Mouse (Mus musculus) embryonic fibroblast, embryonic 13.5 days (primary cell): ENCODE data around the gene Car5a. TPM values are rescaled to one million over a fixed set of nuclear protein-coding genes. Genes with fewer than 3 reads are reported as not detected.
A peak's percentile ranks its signal among the peaks of the same experiment; 100 is the strongest.

Source experiments
- H3K27ac ChIP-seq: 2 replicates; pipeline ENCODE4 v1.5.1; 2012; ENCODE audit warnings: low read length, control low read depth, inconsistent platforms; ENCODE audit not compliant: insufficient read depth
- H3K4me1 ChIP-seq: 2 replicates; pipeline ENCODE4 v1.6.1; 2011; ENCODE audit warnings: low read length; ENCODE audit not compliant: control insufficient read depth, insufficient read depth
- H3K4me3 ChIP-seq: 2 replicates; pipeline ENCODE4 v1.5.1; 2011; ENCODE audit warnings: mild to moderate bottlenecking, control low read depth, low read length; ENCODE audit not compliant: insufficient read depth
- CTCF ChIP-seq: IDR thresholded peaks from 2 replicates; pipeline ENCODE4 v1.5.1; 2011; ENCODE audit warnings: mild to moderate bottlenecking, control low read depth, low read length, moderate library complexity, borderline replicate concordance; ENCODE audit not compliant: insufficient read depth
- POLR2A ChIP-seq: IDR thresholded peaks from 2 replicates; pipeline ENCODE4 v1.6.1; 2011; ENCODE audit warnings: low read depth, mild to moderate bottlenecking, control low read depth, low read length, moderate library complexity
- polyA plus RNA-seq: library from polyadenylated mRNA; stranded (reverse); fragments of >200 nt; gene quantifications from 2 replicates; pipeline ENCODE4 v1.2.4, GENCODE M21; 2011; ENCODE audit warnings: low read depth; ENCODE audit not compliant: missing spikeins, insufficient read length

The Car5a gene
- polyA plus RNA-seq, 1 experiment = 3.5 TPM

DNA sequence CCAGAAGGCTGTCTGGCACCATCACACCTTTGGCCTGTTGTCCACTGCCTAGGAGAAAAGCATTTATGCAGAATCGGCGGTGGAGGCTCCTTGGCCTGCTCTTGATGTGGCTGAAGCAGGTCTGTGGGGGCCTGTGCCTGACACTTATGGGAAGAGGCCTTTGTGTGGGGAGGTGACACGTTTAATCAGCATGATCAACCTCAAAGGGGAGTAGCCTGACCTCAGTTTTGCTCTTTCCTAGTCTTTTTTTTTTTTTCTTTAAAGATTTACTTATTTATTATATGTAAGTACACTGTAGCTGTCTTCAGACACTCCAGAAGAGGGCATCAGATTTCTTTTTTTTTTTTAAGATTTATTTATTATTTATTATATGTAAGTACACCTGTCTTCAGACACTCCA lies 18.2 kb upstream of the Car5a start:
- Histone ChIP-seq H3K4me1 (no peaks in the 10 kb centered on the region), H3K4me3 (no peak overlapping the region), H3K27ac (no peak overlapping the region)
- TF ChIP-seq CTCF (no peak), POLR2A (no peak)

DNA sequence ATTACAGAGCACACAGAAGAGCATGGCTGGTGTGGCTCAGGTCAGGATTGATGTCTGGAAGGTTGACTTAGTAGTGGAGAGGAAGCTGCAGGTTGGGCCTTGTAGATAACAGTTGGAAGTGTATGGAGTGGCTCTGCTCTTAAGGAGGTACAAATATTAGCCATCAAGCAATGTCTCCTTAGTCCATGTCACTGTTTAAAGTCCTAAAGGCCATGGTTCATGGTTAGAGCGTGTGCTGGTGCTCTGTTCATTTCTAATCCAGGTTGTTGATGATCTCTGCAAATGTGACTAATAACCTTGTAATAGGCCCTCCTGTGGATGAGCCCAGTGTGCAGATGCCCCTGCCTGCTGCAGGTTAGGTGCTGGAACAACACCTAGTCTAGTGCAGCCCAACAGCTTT lies 13.7 kb upstream of the Car5a start:
- H3K4me3 ChIP-seq = no peak overlapping the region

DNA sequence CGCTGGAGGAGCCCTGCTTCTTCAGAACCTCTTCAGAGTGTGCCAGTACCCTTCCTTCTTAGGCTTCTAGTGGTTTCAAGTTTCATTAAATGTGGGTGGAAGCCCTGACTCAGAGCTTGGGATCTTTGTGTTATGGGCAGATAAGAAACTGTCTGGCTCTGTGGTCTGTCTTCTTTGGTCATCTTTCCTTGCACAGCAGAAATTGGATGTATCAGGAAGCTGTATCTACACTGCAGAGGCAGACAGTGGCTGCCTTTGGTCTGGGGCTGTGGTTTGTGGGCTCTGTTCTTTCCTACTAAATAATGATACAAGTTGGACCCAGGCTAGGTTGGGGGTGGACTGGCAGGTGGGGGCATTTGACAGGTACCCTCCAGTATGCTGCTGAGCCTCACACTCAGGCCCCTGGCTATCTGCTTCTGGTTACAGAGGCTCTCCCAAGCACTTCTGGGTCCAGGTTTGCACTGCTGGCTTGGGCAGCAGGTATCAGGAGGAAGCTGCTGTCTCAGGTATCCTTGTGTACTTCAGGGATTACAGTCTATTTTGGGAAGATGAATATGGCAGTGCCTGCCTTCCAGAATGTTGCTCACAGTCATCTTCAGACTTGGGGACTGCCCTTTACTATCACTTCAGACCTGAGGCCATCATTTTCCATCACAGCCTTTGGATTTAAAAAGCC lies 11.3 kb upstream of the Car5a start:
- TF ChIP-seq CTCF (no peak), POLR2A (no peak)
- 0 out of 2 replicates have a peak overlapping the region, but pooled peaks have one; percentile 8 for H3K27ac ChIP-seq
- no peak overlapping the region for H3K4me3 ChIP-seq
- peaks cover 13% of the 10 kb centered on the region for H3K4me1 ChIP-seq

More for the DNA sequence above, 13.7 kb upstream of the Car5a start:
- TF ChIP-seq CTCF (no peak), POLR2A (no peak; the same call in 1 of the 2 replicates)
- Histone ChIP-seq H3K27ac (no peak overlapping the region), H3K4me1 (peaks cover 10% of the 10 kb centered on the region)

DNA sequence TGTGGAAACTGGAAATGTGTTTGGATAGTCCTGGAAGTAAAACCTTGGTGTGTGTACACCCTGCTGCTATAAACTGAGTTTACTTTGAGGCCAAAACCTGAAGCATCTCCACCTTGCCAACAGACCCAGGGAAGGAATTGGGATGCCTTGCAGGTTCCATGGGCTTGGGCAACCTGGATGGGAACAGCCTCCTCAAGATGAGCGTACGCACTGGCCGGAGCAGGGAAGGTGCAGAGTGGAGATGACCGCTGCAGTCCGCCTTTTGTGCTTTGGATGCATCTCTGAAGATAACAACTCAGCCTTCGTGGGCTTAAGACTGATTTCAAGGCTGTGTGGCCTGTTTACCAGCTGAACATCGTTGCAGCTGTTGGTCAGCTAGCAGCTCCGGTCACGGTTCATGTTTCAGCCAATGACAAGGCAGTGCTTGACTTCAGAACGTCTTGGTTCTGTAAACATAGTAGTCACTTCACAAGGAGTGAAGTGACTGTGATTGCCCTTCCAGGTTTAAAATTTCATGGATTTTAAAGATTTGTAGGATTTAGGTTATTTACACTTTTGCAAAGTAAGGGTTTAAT lies 10.4 kb upstream of the Car5a start:
- H3K27ac ChIP-seq = no peak overlapping the region
- H3K4me1 ChIP-seq = peaks cover 13% of the 10 kb centered on the region
- TF ChIP-seq POLR2A (peak; percentile 4; the same call in 1 of the 2 replicates), CTCF (no peak)
- no peak overlapping the region for H3K4me3 ChIP-seq

DNA sequence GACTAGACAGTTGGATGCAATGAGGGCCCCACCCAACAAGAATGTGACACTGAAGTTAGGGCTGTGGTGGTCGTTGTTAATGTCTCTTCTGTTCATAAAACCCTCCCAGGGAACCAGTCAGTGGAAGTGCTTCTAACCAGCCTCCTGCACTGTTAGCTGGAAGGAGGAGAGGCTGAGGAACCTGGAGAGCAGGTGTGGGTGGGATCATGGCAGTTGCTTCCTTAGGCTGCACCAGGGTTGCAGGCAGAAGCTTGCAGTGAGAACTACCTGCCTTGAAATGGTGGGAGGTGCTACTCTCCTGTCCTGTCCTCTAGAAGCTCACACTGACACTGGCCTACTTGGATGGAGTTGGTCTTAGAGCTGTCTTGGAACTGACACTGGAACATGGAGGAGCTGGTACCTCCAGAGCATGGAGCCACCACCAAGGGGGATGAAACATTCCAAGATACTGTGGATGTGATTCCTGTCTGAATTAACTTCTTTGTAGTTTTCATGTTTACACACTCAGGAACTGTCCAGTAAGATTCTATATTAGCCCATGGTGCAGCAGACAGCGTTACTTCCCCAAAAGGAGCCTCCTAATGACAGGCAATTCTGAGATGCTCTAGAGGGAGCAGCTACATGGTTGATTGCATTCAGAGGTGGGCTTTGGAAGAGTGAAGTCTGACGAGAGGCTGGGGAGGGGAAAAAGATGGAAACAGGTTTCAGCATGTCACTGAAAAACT lies 9.3 kb upstream of the Car5a start:
- Histone ChIP-seq H3K4me1 (peaks cover 13% of the 10 kb centered on the region), H3K27ac (no peak overlapping the region), H3K4me3 (no peak overlapping the region)
- TF ChIP-seq CTCF = no peak
- 0 out of 2 replicates have a peak, but pooled peaks have one; percentile 26 for TF ChIP-seq POLR2A

DNA sequence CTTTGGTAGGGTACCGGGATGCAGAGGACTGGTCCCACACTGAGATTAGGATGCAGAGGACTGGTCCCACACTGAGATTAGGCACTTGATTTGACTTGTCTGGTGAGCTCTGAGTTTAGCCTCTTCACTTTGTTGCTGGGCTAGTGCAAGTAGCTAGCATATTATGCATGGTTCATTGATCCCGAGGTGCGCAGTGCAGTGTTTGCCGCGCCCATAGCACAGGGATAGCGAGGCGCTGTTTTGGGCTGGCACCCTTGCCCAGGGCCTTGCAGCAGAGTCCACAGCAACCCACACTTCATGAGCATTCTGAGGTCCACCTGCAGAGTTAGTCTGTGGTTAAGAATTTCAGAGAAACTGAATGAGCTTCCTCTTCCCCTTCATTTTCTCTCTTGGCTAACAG lies 8.1 kb upstream of the Car5a start:
- no peak for TF ChIP-seq POLR2A
- no peak for TF ChIP-seq CTCF
- Histone ChIP-seq H3K27ac (no peak overlapping the region), H3K4me1 (peaks cover 13% of the 10 kb centered on the region), H3K4me3 (no peak overlapping the region)

DNA sequence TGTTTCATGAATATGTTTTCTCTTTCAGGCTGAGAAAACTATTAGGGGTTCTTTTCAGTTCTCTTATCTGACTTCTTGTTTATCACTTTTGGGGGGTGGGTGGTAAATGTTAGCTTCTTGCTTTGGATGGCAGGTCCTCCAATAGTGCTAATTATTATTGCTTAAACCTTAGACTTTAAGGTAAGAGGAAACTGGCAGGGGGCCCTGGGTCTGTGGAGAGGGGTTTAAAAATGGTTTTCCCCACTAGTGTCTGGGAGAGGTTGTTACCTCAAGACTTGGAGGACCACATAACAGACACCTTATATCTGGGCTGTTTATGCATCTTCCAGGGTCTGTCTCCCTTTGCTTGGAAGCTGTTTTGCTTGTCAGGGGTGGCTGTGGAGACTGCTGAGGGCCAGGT lies 7.4 kb upstream of the Car5a start:
- no peak overlapping the region; the same call in 1 of the 2 replicates for H3K4me3 ChIP-seq
- H3K4me1 ChIP-seq = peaks cover 13% of the 10 kb centered on the region
- no peak overlapping the region for H3K27ac ChIP-seq
- TF ChIP-seq CTCF = no peak
- no peak for TF ChIP-seq POLR2A

DNA sequence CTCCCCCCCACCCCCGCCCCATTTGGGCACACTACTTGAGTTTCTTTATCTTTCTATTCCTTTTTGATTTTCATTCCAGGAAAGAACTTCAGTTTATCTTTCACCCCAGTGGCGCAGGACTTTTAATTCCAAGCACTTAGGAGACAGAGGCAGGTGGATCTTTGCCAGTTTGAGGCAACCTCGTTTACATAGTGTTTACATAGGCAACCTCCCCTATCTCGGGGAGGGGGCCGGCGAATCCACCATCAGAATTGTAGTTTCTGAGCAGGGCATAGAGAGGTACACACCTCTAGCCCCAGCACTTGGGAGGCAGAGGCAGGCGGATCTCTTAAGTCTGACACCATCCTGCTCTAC lies 6.9 kb upstream of the Car5a start:
- Histone ChIP-seq H3K4me3 (peak overlapping the region; percentile 82), H3K27ac (no peak overlapping the region), H3K4me1 (peaks cover 13% of the 10 kb centered on the region)
- TF ChIP-seq CTCF (no peak), POLR2A (no peak)

DNA sequence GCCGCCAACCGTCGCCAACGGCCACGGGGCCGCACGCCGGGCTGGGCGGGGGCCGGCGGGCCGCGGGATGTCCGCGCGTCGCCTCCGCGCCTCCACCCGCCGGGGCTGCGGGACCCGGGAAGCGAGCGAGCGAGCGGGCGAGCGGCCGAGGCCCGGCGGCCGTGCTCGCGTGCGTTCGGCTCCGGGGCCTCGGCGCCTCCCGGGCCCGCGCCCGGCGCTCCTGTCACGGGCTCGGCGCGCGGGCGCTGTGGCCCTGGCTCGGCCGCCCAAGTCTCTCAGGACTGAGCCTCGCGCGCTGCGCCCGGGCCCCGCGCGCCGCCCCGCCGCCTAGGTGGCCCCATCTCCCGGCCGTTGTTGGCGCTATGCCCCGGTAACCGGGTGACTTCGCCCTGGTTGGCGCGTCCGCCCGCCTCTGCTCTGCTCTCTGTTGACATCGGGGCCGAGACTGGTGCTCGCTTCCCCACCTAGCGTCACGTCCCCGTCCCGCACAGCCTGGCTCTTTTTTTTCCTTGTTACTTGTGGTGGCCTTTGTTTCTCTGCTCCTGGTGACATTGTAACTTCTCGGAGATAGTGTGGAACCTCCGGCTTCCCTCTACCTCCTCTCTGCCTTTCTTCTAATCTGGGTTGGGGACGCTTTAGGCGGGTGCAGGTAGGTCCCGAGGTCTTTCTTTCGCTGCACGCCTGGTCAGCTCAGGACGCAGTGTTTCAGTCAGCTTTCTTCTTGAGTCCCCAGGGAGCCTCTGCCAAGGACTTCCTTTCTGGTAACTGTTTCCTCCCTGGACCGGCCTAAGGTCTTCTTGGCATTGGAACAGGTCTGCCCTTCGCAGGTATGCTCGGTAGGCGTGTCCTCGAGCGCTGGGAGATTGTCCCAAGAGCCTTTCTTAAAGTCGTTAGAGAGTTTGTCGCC lies 6.3 kb upstream of the Car5a start:
- H3K4me1 ChIP-seq = peaks cover 11% of the 10 kb centered on the region
- H3K27ac ChIP-seq = peak overlapping the region; percentile 43
- TF ChIP-seq POLR2A (no peak; the same call in 1 of the 2 replicates), CTCF (0 out of 2 replicates have a peak, but pooled peaks have one; percentile 2)
- peak overlapping the region; percentile 82 for H3K4me3 ChIP-seq
